Mouse (Mus musculus): ENCODE data around the gene Ankef1. TPM values are rescaled to one million over a fixed set of nuclear protein-coding genes. Genes with fewer than 3 reads are reported as not detected.

Ankef1 gene
- 0.47 and 0.53 TPM in 2 replicates for polyA plus RNA-seq (2015; fragmentation: Nextera tagmentation; extraction: Ambion mirVana)

DNA sequence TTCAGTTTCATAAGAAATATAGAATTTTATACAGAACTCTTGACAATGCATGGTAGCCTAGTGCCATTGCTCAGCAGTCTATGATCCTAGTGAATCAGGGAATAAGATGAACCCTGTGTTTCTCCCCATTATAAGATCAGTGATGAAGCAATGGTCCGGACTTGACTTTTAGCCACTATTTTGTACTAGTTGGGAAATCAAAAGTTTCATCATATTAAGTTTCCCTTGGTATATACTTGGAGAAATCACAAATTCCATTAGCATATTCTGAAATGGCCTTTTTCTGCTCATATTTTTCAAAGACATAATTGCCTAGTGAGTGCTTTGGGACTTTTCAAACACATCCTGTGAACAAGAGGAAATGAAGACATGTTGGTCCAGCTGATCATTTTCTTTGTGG lies at the start of gene Ankef1:
Ankef1 (plus strand) TSS at position 260 of the 400 bp plus-strand sequence.
- WGBS, result 93% methylated on average over 1 of the region's 1 CpGs
- H3K4me2 ChIP-seq, result no peak within 1 kb of the TSS
- no peaks in the 10 kb centered on the region for H3K4me1 ChIP-seq

GRCm38 (mm10) chr2:136456468-136456867 lies 45.2 kb upstream of the Ankef1 start:
- Histone ChIP-seq H3K4me2 (no peak overlapping the region), H3K9me3 (no peaks in the 10 kb centered on the region), H3K4me1 (no peaks in the 10 kb centered on the region), H3K27me3 (no peaks in the 10 kb centered on the region), H3K27ac (no peak overlapping the region), H3K9ac (no peak overlapping the region), H3K36me3 (no peaks in the 10 kb centered on the region), H3K4me3 (no peak overlapping the region)
- 45% methylated on average over 2 of the region's 2 CpGs for WGBS
- ATAC-seq (ENCODE audit: insufficient number of reproducible peaks, low FRiP score, low TSS enrichment, low read depth), result no peak

More for the DNA sequence above, at the start of gene Ankef1:
- Histone ChIP-seq H3K9ac (no peak within 1 kb of the TSS), H3K9me3 (no peaks in the 10 kb centered on the region), H3K36me3 (no peaks in the 10 kb centered on the region), H3K27ac (no peak within 1 kb of the TSS), H3K27me3 (no peaks in the 10 kb centered on the region), H3K4me3 (no peak within 1 kb of the TSS)
- ATAC-seq (ENCODE audit: insufficient number of reproducible peaks, low FRiP score, low TSS enrichment, low read depth), result no peak

GRCm38 (mm10) chr2:136456875-136457274 lies 44.8 kb upstream of the Ankef1 start:
- no peak overlapping the region for H3K4me3 ChIP-seq
- no peaks in the 10 kb centered on the region for H3K36me3 ChIP-seq
- no peak overlapping the region for H3K4me2 ChIP-seq
- no peaks in the 10 kb centered on the region for H3K9me3 ChIP-seq
- ATAC-seq (ENCODE audit: insufficient number of reproducible peaks, low FRiP score, low TSS enrichment, low read depth), result no peak
- no peaks in the 10 kb centered on the region for H3K4me1 ChIP-seq
- WGBS, result 74% methylated on average over 3 of the region's 3 CpGs
- no peak overlapping the region for H3K9ac ChIP-seq
- no peak overlapping the region for H3K27ac ChIP-seq
- H3K27me3 ChIP-seq, result no peaks in the 10 kb centered on the region

- ATAC-seq (ENCODE audit: insufficient number of reproducible peaks, low FRiP score, low TSS enrichment, low read depth), result no peak
- H3K4me2 ChIP-seq, result no peak overlapping the region
- no peak overlapping the region for H3K4me3 ChIP-seq
- 69% methylated on average over 3 of the region's 3 CpGs for WGBS
- H3K27ac ChIP-seq, result no peak overlapping the region
- H3K9me3 ChIP-seq, result no peaks in the 10 kb centered on the region
- no peak overlapping the region for H3K9ac ChIP-seq
- no peaks in the 10 kb centered on the region for H3K27me3 ChIP-seq
- H3K36me3 ChIP-seq, result no peaks in the 10 kb centered on the region
- no peaks in the 10 kb centered on the region for H3K4me1 ChIP-seq
Measured at GRCm38 (mm10) chr2:136477656-136478055, 24.1 kb upstream of the Ankef1 start.

DNA sequence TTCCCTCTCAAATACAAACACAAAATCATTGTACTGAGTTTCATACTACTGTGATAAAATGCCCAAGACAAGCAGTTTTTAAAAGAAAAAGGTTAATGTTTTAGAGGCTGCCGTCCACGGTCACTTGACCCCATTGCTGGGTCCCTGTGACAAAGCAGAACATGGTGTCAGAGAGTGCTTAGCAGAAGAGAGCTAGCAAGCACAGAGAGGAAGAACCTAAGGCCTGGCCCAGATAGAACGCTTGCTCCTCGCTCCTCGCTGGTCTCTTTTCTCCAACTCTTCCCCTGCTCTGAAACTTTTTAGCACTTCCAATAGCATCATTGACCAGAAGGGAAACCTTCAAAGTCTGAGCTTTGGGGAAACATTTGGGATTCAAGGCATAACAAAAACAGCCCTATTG lies 19.4 kb upstream of the Ankef1 start:
- Histone ChIP-seq H3K4me1 (peaks cover 2% of the 10 kb centered on the region; the same call in 1 of the 2 replicates), H3K4me2 (no peak overlapping the region), H3K9ac (no peak overlapping the region), H3K27ac (no peak overlapping the region), H3K9me3 (no peaks in the 10 kb centered on the region), H3K27me3 (no peaks in the 10 kb centered on the region), H3K36me3 (no peaks in the 10 kb centered on the region), H3K4me3 (no peak overlapping the region)
- WGBS, result 70% methylated on average over 5 of the region's 5 CpGs
- no peak for ATAC-seq (ENCODE audit: insufficient number of reproducible peaks, low FRiP score, low TSS enrichment, low read depth)

- Histone ChIP-seq H3K9ac (no peak overlapping the region), H3K36me3 (no peaks in the 10 kb centered on the region), H3K27ac (no peak overlapping the region), H3K4me1 (peaks cover 2% of the 10 kb centered on the region; the same call in 1 of the 2 replicates), H3K9me3 (no peaks in the 10 kb centered on the region), H3K27me3 (no peaks in the 10 kb centered on the region), H3K4me2 (no peak overlapping the region), H3K4me3 (no peak overlapping the region)
- WGBS, result 72% methylated on average over 3 of the region's 3 CpGs
- no peak for ATAC-seq (ENCODE audit: insufficient number of reproducible peaks, low FRiP score, low TSS enrichment, low read depth)
Measured at GRCm38 (mm10) chr2:136483058-136483457, 18.7 kb upstream of the Ankef1 start.

- Histone ChIP-seq H3K4me1 (peaks cover 2% of the 10 kb centered on the region; the same call in 1 of the 2 replicates), H3K36me3 (no peaks in the 10 kb centered on the region), H3K9ac (no peak overlapping the region), H3K4me3 (no peak overlapping the region), H3K27me3 (no peaks in the 10 kb centered on the region), H3K9me3 (no peaks in the 10 kb centered on the region), H3K27ac (no peak overlapping the region), H3K4me2 (no peak overlapping the region)
- 83% methylated on average over 3 of the region's 3 CpGs for WGBS
- no peak for ATAC-seq (ENCODE audit: insufficient number of reproducible peaks, low FRiP score, low TSS enrichment, low read depth)
Measured at GRCm38 (mm10) chr2:136484955-136485354, 16.8 kb upstream of the Ankef1 start.

- WGBS, result 92% methylated on average over 1 of the region's 1 CpGs
- Histone ChIP-seq H3K36me3 (no peaks in the 10 kb centered on the region), H3K9me3 (no peaks in the 10 kb centered on the region), H3K27me3 (no peaks in the 10 kb centered on the region), H3K27ac (no peak overlapping the region), H3K4me3 (no peak overlapping the region), H3K4me2 (no peak overlapping the region), H3K4me1 (peaks cover 2% of the 10 kb centered on the region; the same call in 1 of the 2 replicates), H3K9ac (no peak overlapping the region)
- ATAC-seq (ENCODE audit: insufficient number of reproducible peaks, low FRiP score, low TSS enrichment, low read depth), result no peak
Measured at GRCm38 (mm10) chr2:136485401-136485800, 16.3 kb upstream of the Ankef1 start.

- Histone ChIP-seq H3K4me1 (peaks cover 2% of the 10 kb centered on the region; the same call in 1 of the 2 replicates), H3K36me3 (no peaks in the 10 kb centered on the region), H3K4me2 (no peak overlapping the region), H3K9me3 (no peaks in the 10 kb centered on the region), H3K27ac (no peak overlapping the region), H3K9ac (no peak overlapping the region), H3K27me3 (no peaks in the 10 kb centered on the region), H3K4me3 (no peak overlapping the region)
- no peak for ATAC-seq (ENCODE audit: insufficient number of reproducible peaks, low FRiP score, low TSS enrichment, low read depth)
- WGBS, result 10% methylated on average over 6 of the region's 6 CpGs
Measured at GRCm38 (mm10) chr2:136485815-136486619, 15.7 kb upstream of the Ankef1 start.

DNA sequence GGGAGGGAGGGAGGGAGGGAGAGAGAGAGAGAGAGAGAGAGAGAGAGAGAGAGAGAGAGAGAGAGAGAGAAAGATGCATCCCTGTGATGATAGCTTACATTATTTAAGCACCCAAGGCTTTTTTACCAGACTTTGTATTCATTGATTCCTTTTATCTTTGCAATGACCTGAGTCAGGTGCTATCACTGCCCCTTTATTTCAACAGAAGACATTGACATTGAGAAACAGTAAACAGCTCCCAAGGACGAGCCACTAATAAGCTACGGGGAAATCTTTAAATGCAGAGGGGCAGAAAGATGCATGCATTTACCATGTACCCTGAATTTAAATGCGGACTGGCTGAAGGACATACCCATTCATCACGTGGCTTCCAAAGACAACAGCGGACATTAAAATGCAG lies 14.7 kb upstream of the Ankef1 start:
- Histone ChIP-seq H3K4me2 (no peak overlapping the region), H3K27ac (no peak overlapping the region), H3K4me1 (peaks cover 2% of the 10 kb centered on the region; the same call in 1 of the 2 replicates), H3K36me3 (no peaks in the 10 kb centered on the region), H3K9ac (no peak overlapping the region), H3K27me3 (no peaks in the 10 kb centered on the region), H3K4me3 (no peak overlapping the region), H3K9me3 (no peaks in the 10 kb centered on the region)
- ATAC-seq (ENCODE audit: insufficient number of reproducible peaks, low FRiP score, low TSS enrichment, low read depth), result no peak
- 78% methylated on average over 5 of the region's 5 CpGs for WGBS

GRCm38 (mm10) chr2:136511073-136511472 lies 9.4 kb downstream of the Ankef1 start:
- Histone ChIP-seq H3K27me3 (no peaks in the 10 kb centered on the region), H3K4me3 (no peak overlapping the region), H3K9me3 (no peaks in the 10 kb centered on the region), H3K4me1 (peaks cover 5% of the 10 kb centered on the region; the same call in 1 of the 2 replicates), H3K36me3 (no peaks in the 10 kb centered on the region), H3K4me2 (no peak overlapping the region), H3K9ac (no peak overlapping the region), H3K27ac (no peak overlapping the region)
- ATAC-seq (ENCODE audit: insufficient number of reproducible peaks, low FRiP score, low TSS enrichment, low read depth), result no peak
- 69% methylated on average over 5 of the region's 5 CpGs for WGBS

GRCm38 (mm10) chr2:136511756-136512155 lies 10.0 kb downstream of the Ankef1 start:
- H3K4me1 ChIP-seq, result peaks cover 5% of the 10 kb centered on the region; the same call in 1 of the 2 replicates
- H3K27ac ChIP-seq, result no peak overlapping the region
- no peaks in the 10 kb centered on the region for H3K27me3 ChIP-seq
- no peaks in the 10 kb centered on the region for H3K9me3 ChIP-seq
- H3K9ac ChIP-seq, result no peak overlapping the region
- WGBS, result 70% methylated on average over 4 of the region's 4 CpGs
- no peaks in the 10 kb centered on the region for H3K36me3 ChIP-seq
- no peak overlapping the region for H3K4me2 ChIP-seq
- H3K4me3 ChIP-seq, result no peak overlapping the region
- no peak for ATAC-seq (ENCODE audit: insufficient number of reproducible peaks, low FRiP score, low TSS enrichment, low read depth)

All from limb, embryonic 15.5 days (tissue).